Mouse (Mus musculus): Measurements from ENCODE around the gene Ppil2. TPM values are rescaled to one million over a fixed set of nuclear protein-coding genes. Genes with fewer than 3 reads are reported as not detected.

Gene Ppil2
- polyA plus RNA-seq (2012; rRNA removed): 133 and 137 TPM in 2 replicates

GRCm38 (mm10) chr16:17110771-17111743 is at the start of gene Ppil2:
Gene Ppil2, minus strand, starts transcription at chr16:17111257.

GRCm38 (mm10) chr16:17146772-17147235 is 35.7 kb upstream of the Ppil2 start, which contains the start of gene Ccdc116:
Gene Ccdc116, minus strand, starts transcription at chr16:17147229.

GRCm38 (mm10) chr16:17144339-17144738 is 33.3 kb upstream of the Ppil2 start, which contains the start of gene Ydjc:
Gene Ydjc, plus strand, starts transcription at chr16:17144621.

GRCm38 (mm10) chr16:17132089-17132905 is 21.2 kb upstream of the Ppil2 start, which contains the start of gene Sdf2l1:
Gene Sdf2l1, minus strand, starts transcription at chr16:17132383.

GRCm38 (mm10) chr16:17124871-17125520 is 13.9 kb upstream of the Ppil2 start, which contains the start of gene 2610318N02Rik:
Gene 2610318N02Rik, minus strand, starts transcription at chr16:17125167.

GRCm38 (mm10) chr16:17069511-17070443 is 41.3 kb downstream of the Ppil2 start, which contains the start of gene Ypel1:
Gene Ypel1, plus strand, starts transcription at chr16:17069696.

Other genes with a start within 250 kb of the Ppil2 start
- 0.13 TPM in 1 of 2 replicates, not detected in the other for gene Igll1, start 247.3 kb downstream of the Ppil2 start, polyA plus RNA-seq (2012; rRNA removed)
- 79.9 and 86.1 TPM in 2 replicates for gene Top3b, start 240.5 kb downstream of the Ppil2 start, polyA plus RNA-seq (2012; rRNA removed)
- gene Vpreb1, start 240.4 kb downstream of the Ppil2 start, polyA plus RNA-seq (2012; rRNA removed): 1.8 and 2.6 TPM in 2 replicates
- 29.1 and 29.5 TPM in 2 replicates for gene Ppm1f, start 214.8 kb downstream of the Ppil2 start, polyA plus RNA-seq (2012; rRNA removed)
- 191 and 195 TPM in 2 replicates for gene Mapk1, start 127.9 kb downstream of the Ppil2 start, polyA plus RNA-seq (2012; rRNA removed)
- gene Ypel1, start 41.6 kb downstream of the Ppil2 start, polyA plus RNA-seq (2012; rRNA removed): 87.0 and 94.2 TPM in 2 replicates
- 15.3 and 18.6 TPM in 2 replicates for gene 2610318N02Rik, start 13.9 kb upstream of the Ppil2 start, polyA plus RNA-seq (2012; rRNA removed)
- gene Sdf2l1, start 21.1 kb upstream of the Ppil2 start, polyA plus RNA-seq (2012; rRNA removed): 18.4 and 18.8 TPM in 2 replicates
- gene Ydjc, start 33.4 kb upstream of the Ppil2 start, polyA plus RNA-seq (2012; rRNA removed): 79.1 and 81.8 TPM in 2 replicates
- gene Ccdc116, start 36.0 kb upstream of the Ppil2 start, polyA plus RNA-seq (2012; rRNA removed): 11.1 and 11.3 TPM in 2 replicates
- gene Ube2l3, start 91.4 kb upstream of the Ppil2 start, polyA plus RNA-seq (2012; rRNA removed): 113 and 116 TPM in 2 replicates
- 1.6 TPM in 2 replicates for gene Rimbp3, start 97.3 kb upstream of the Ppil2 start, polyA plus RNA-seq (2012; rRNA removed)
- 9.2 and 10.8 TPM in 2 replicates for gene Hic2, start 122.3 kb upstream of the Ppil2 start, polyA plus RNA-seq (2012; rRNA removed)
- 128 and 133 TPM in 2 replicates for gene Tmem191c, start 164.8 kb upstream of the Ppil2 start, polyA plus RNA-seq (2012; rRNA removed)
- 2.3 and 3.2 TPM in 2 replicates for gene Serpind1, start 220.1 kb upstream of the Ppil2 start, polyA plus RNA-seq (2012; rRNA removed)

Data from central nervous system, embryonic 18 days (tissue).